Mouse (Mus musculus) MEL (cell line): ENCODE results near the gene Wdr35. TPM values are rescaled to one million over a fixed set of nuclear protein-coding genes. Genes with fewer than 3 reads are reported as not detected.
A peak's percentile ranks its signal among the peaks of the same experiment; 100 is the strongest.

Experiments used
- DNase-seq: peaks from one replicate; pipeline ENCODE4 v3.0.0; 2011; ENCODE audit warnings: low read depth, low spot score
- H3K27ac ChIP-seq: 2 replicates; pipeline ENCODE4 v1.5.1; 2012; ENCODE audit warnings: low read depth, mild to moderate bottlenecking, control low read depth, low read length, moderate library complexity; ENCODE audit not compliant: control insufficient read depth
- H3K27me3 ChIP-seq, 2 experiments: fragments of 150-350 bp in 1 of 2; sonication (generic) in 1 of 2; 2 replicates each; pipeline ENCODE4 v1.6.1; 2012; ENCODE audit warnings: low read length in 2 of 2, mild to moderate bottlenecking in 2 of 2, improper control_type of control experiment in 1 of 2, moderate library complexity in 1 of 2; ENCODE audit not compliant: insufficient read depth in 2 of 2, control insufficient read depth in 1 of 2
- H3K36me3 ChIP-seq, 2 experiments: 2 replicates each; pipeline ENCODE4 v1.6.1; 2012 to 2014; ENCODE audit warnings: low read length in 2 of 2, improper control_type of control experiment in 1 of 2, inconsistent platforms in 1 of 2, mild to moderate bottlenecking in 1 of 2; ENCODE audit not compliant: insufficient read depth in 2 of 2, control insufficient read depth in 1 of 2
- H3K4me1 ChIP-seq, 2 experiments: fragments of 150-350 bp in 1 of 2; sonication (generic) in 1 of 2; 2 replicates each; pipeline ENCODE4 v1.6.1; 2012; ENCODE audit warnings: low read length in 2 of 2, improper control_type of control experiment in 1 of 2, mild to moderate bottlenecking in 1 of 2; ENCODE audit not compliant: insufficient read depth in 2 of 2, control insufficient read depth in 1 of 2
- H3K4me3 ChIP-seq, 2 experiments: fragments of 150-350 bp in 1 of 2; sonication (generic) in 1 of 2; 2 replicates each; pipeline ENCODE4 v1.5.1; 2012; ENCODE audit warnings: low read depth in 2 of 2, low read length in 2 of 2, mild to moderate bottlenecking in 2 of 2, moderate library complexity in 2 of 2, control low read depth in 1 of 2, improper control_type of control experiment in 1 of 2; ENCODE audit not compliant: control insufficient read depth in 1 of 2, insufficient read depth in 1 of 2
- H3K79me2 ChIP-seq: 2 replicates; pipeline ENCODE4 v1.6.1; 2012; ENCODE audit warnings: mild to moderate bottlenecking, low read length, moderate library complexity; ENCODE audit not compliant: control insufficient read depth, poor library complexity, insufficient read depth
- H3K9ac ChIP-seq: 2 replicates; pipeline ENCODE4 v1.6.1; 2012; ENCODE audit warnings: low read depth, mild to moderate bottlenecking, control low read depth, low read length, moderate library complexity; ENCODE audit not compliant: control insufficient read depth, poor library complexity, severe bottlenecking
- H3K9me3 ChIP-seq: fragments of 150-350 bp; sonication (generic); replicated peaks from 2 replicates; pipeline ENCODE4 v1.6.1; 2012; ENCODE audit warnings: mild to moderate bottlenecking, low read length, improper control_type of control experiment, moderate library complexity; ENCODE audit not compliant: insufficient read depth
- CHD1 ChIP-seq: IDR thresholded peaks from 2 replicates; pipeline ENCODE4 v1.6.1; 2012; ENCODE audit warnings: low read depth, mild to moderate bottlenecking, inconsistent platforms, low read length, improper control_type of control experiment
- CHD2 ChIP-seq: IDR thresholded peaks from 2 replicates; pipeline ENCODE4 v1.6.1; 2011; ENCODE audit warnings: low read length, improper control_type of control experiment
- CTCF ChIP-seq, 3 experiments: IDR thresholded peaks in 2 of 3; conservative IDR thresholded peaks in 1 of 3; 2 replicates each; pipeline ENCODE4 v1.5.1; 2011 to 2012; ENCODE audit warnings: low read length in 3 of 3, low read depth in 2 of 3, mild to moderate bottlenecking in 2 of 3, improper control_type of control experiment in 1 of 3, inconsistent platforms in 1 of 3, mixed read lengths in 1 of 3, moderate library complexity in 1 of 3; ENCODE audit not compliant: control insufficient read depth in 1 of 3, insufficient read depth in 1 of 3, poor library complexity in 1 of 3, severe bottlenecking in 1 of 3
- E2F4 ChIP-seq: IDR thresholded peaks from 2 replicates; pipeline ENCODE4 v1.6.1; 2011; ENCODE audit warnings: low read depth, low read length, improper control_type of control experiment, borderline replicate concordance
- ELF1 ChIP-seq: IDR thresholded peaks from 2 replicates; pipeline ENCODE4 v1.6.1; 2014; ENCODE audit warnings: low read depth, mild to moderate bottlenecking, inconsistent platforms, low read length, improper control_type of control experiment, moderate library complexity
- EP300 ChIP-seq, 2 experiments: IDR thresholded peaks; 2 replicates each; pipeline ENCODE4 v1.6.1; 2011; ENCODE audit warnings: improper control_type of control experiment in 2 of 2, low read length in 2 of 2, low read depth in 1 of 2, mild to moderate bottlenecking in 1 of 2
- GABPA ChIP-seq: IDR thresholded peaks from 2 replicates; pipeline ENCODE4 v1.6.1; 2012; ENCODE audit warnings: low read depth, mild to moderate bottlenecking, inconsistent platforms, low read length, improper control_type of control experiment, moderate library complexity
- GATA1 ChIP-seq: IDR thresholded peaks from 2 replicates; pipeline ENCODE4 v1.6.1; 2011; ENCODE audit warnings: low read depth, low read length, improper control_type of control experiment
- HCFC1 ChIP-seq: IDR thresholded peaks from 2 replicates; pipeline ENCODE4 v1.6.1; 2012; ENCODE audit warnings: low read depth, mild to moderate bottlenecking, inconsistent platforms, low read length, improper control_type of control experiment, moderate library complexity
- JUND ChIP-seq: IDR thresholded peaks from 2 replicates; pipeline ENCODE4 v1.6.1; 2011; ENCODE audit warnings: low read depth, mild to moderate bottlenecking, improper control_type of control experiment, low read length
- KAT2A ChIP-seq: conservative IDR thresholded peaks from 2 replicates; pipeline ENCODE4 v1.6.1; 2012; ENCODE audit warnings: low read depth, low read length, improper control_type of control experiment, inconsistent platforms
- MAFK ChIP-seq: IDR thresholded peaks from 2 replicates; pipeline ENCODE4 v1.6.1; 2011; ENCODE audit warnings: low read depth, mild to moderate bottlenecking, low read length, improper control_type of control experiment, borderline replicate concordance
- MAX ChIP-seq: IDR thresholded peaks from 2 replicates; pipeline ENCODE4 v1.6.1; 2011; ENCODE audit warnings: low read length, improper control_type of control experiment
- MAZ ChIP-seq: IDR thresholded peaks from 2 replicates; pipeline ENCODE4 v1.6.1; 2012; ENCODE audit warnings: low read depth, mild to moderate bottlenecking, inconsistent platforms, low read length, improper control_type of control experiment
- MEF2A ChIP-seq: IDR thresholded peaks from 2 replicates; pipeline ENCODE4 v1.6.1; 2014; ENCODE audit warnings: low read depth, mild to moderate bottlenecking, inconsistent platforms, low read length, improper control_type of control experiment; ENCODE audit not compliant: poor library complexity, insufficient replicate concordance, severe bottlenecking; ENCODE audit errors: extremely low read depth
- MYC ChIP-seq: IDR thresholded peaks from 2 replicates; pipeline ENCODE4 v1.6.1; 2011; ENCODE audit warnings: low read depth, mild to moderate bottlenecking, low read length, improper control_type of control experiment, moderate library complexity
- NELFE ChIP-seq: IDR thresholded peaks from 2 replicates; pipeline ENCODE4 v1.6.1; 2011; ENCODE audit warnings: low read depth, low read length, improper control_type of control experiment
- NRF1 ChIP-seq: IDR thresholded peaks from 2 replicates; pipeline ENCODE4 v1.6.1; 2014; ENCODE audit warnings: low read depth, mild to moderate bottlenecking, inconsistent platforms, low read length, improper control_type of control experiment, moderate library complexity; ENCODE audit not compliant: poor library complexity, insufficient read depth, severe bottlenecking
- POLR2A ChIP-seq, 2 experiments: IDR thresholded peaks; 2 replicates each; pipeline ENCODE4 v1.6.1; 2011 to 2012; ENCODE audit warnings: low read length in 2 of 2, mild to moderate bottlenecking in 2 of 2, control low read depth in 1 of 2, improper control_type of control experiment in 1 of 2, low read depth in 1 of 2, moderate library complexity in 1 of 2; ENCODE audit not compliant: control insufficient read depth in 1 of 2, insufficient read depth in 1 of 2, poor library complexity in 1 of 2
- POLR2AphosphoS5 ChIP-seq: IDR thresholded peaks from 2 replicates; pipeline ENCODE4 v1.6.1; 2012; ENCODE audit warnings: low read depth, borderline replicate concordance, mild to moderate bottlenecking, inconsistent platforms, low read length, moderate library complexity, mixed read lengths
- RAD21 ChIP-seq: IDR thresholded peaks from 2 replicates; pipeline ENCODE4 v1.6.1; 2011; ENCODE audit warnings: mild to moderate bottlenecking, low read depth, low read length, improper control_type of control experiment
- SIN3A ChIP-seq: IDR thresholded peaks from 2 replicates; pipeline ENCODE4 v1.6.1; 2012; ENCODE audit warnings: low read length, improper control_type of control experiment, inconsistent platforms
- SMC3 ChIP-seq: IDR thresholded peaks from 2 replicates; pipeline ENCODE4 v1.6.1; 2011; ENCODE audit warnings: low read depth, low read length, improper control_type of control experiment
- TBP ChIP-seq: IDR thresholded peaks from 2 replicates; pipeline ENCODE4 v1.8.0; 2011; ENCODE audit warnings: low read depth, low read length, improper control_type of control experiment
- TCF12 ChIP-seq: IDR thresholded peaks from 2 replicates; pipeline ENCODE4 v1.6.1; 2014; ENCODE audit warnings: low read depth, mild to moderate bottlenecking, inconsistent platforms, low read length, improper control_type of control experiment, moderate library complexity
- UBTF ChIP-seq: IDR thresholded peaks from 2 replicates; pipeline ENCODE4 v1.6.1; 2012; ENCODE audit warnings: low read depth, mild to moderate bottlenecking, inconsistent platforms, low read length, improper control_type of control experiment, moderate library complexity, borderline replicate concordance; ENCODE audit not compliant: insufficient read depth
- USF1 ChIP-seq: IDR thresholded peaks from 2 replicates; pipeline ENCODE4 v1.6.1; 2014; ENCODE audit warnings: low read depth, mild to moderate bottlenecking, inconsistent platforms, low read length, improper control_type of control experiment, moderate library complexity
- USF2 ChIP-seq, 2 experiments: IDR thresholded peaks; 2 replicates each; pipeline ENCODE4 v1.6.1; 2011 to 2012; ENCODE audit warnings: improper control_type of control experiment in 2 of 2, low read length in 2 of 2, borderline replicate concordance in 1 of 2, inconsistent platforms in 1 of 2, low read depth in 1 of 2, mild to moderate bottlenecking in 1 of 2; ENCODE audit not compliant: insufficient read depth in 1 of 2
- ZC3H11A ChIP-seq: IDR thresholded peaks from 2 replicates; pipeline ENCODE4 v1.6.1; 2012; ENCODE audit warnings: low read depth, mild to moderate bottlenecking, inconsistent platforms, low read length, improper control_type of control experiment
- ZKSCAN1 ChIP-seq: IDR thresholded peaks from 2 replicates; pipeline ENCODE4 v1.6.1; 2012; ENCODE audit warnings: low read depth, mild to moderate bottlenecking, inconsistent platforms, low read length, improper control_type of control experiment, moderate library complexity
- ZMIZ1 ChIP-seq: IDR thresholded peaks from 2 replicates; pipeline ENCODE4 v1.6.1; 2012; ENCODE audit warnings: low read depth, mild to moderate bottlenecking, inconsistent platforms, low read length, improper control_type of control experiment, moderate library complexity
- ZNF384 ChIP-seq: IDR thresholded peaks from 2 replicates; pipeline ENCODE4 v1.6.1; 2012; ENCODE audit warnings: low read depth, mild to moderate bottlenecking, inconsistent platforms, low read length, improper control_type of control experiment
- polyA plus RNA-seq, 2 experiments: library from polyadenylated mRNA; stranded (reverse) in 1 of 2; unstranded in 1 of 2; fragments of >175 nt in 1 of 2; fragments of >200 nt in 1 of 2; gene quantifications; 2 replicates each; pipeline versions ENCODE4 v1.2.1 to v1.2.4; 2012; ENCODE audit warnings: low replicate concordance in 2 of 2, low read depth in 1 of 2; ENCODE audit not compliant: insufficient read length in 2 of 2, insufficient read depth in 1 of 2, missing spikeins in 1 of 2
- total RNA-seq: library from RNA; depleted of rRNA; stranded (reverse); fragments of 300-350 nt; gene quantifications from 2 replicates; pipeline ENCODE4 v1.2.3, GENCODE M21; 2012

The Wdr35 gene
- total and polyA plus RNA-seq, 3 experiments: 5.7 to 5.9 TPM; not detected in 1

- H3K79me2 ChIP-seq: no peaks in the 10 kb centered on the region; the same call in 1 of the 2 replicates
- no peak for DNase-seq
- no peak for TF ChIP-seq MAX
- no peak for TF ChIP-seq POLR2A (IDR thresholded peaks at IDR 0.05; ENCODE audit: control insufficient read depth in 1 of 2, insufficient read depth in 1 of 2, low read depth in 1 of 2, low read length in 2 of 2, poor library complexity in 1 of 2)
- TF ChIP-seq E2F4: no peak
- TF ChIP-seq ELF1: no peak
- TF ChIP-seq GATA1: peak; percentile 100
- no peak for TF ChIP-seq USF2 (IDR thresholded peaks at IDR 0.05; ENCODE audit: borderline replicate concordance in 1 of 2, insufficient read depth in 1 of 2, low read depth in 1 of 2, low read length in 2 of 2)
- TF ChIP-seq ZNF384: peak; percentile 62; the same call in 1 of the 2 replicates
- TF ChIP-seq POLR2AphosphoS5: no peak
- no peak for TF ChIP-seq ZMIZ1
- no peak for TF ChIP-seq TCF12
- no peak for TF ChIP-seq KAT2A
- TF ChIP-seq TBP: no peak
- no peak for TF ChIP-seq HCFC1
- TF ChIP-seq MAFK: no peak
- TF ChIP-seq ZKSCAN1: no peak
- no peak for TF ChIP-seq CHD2
- no peak for TF ChIP-seq USF1
- TF ChIP-seq UBTF: no peak
- TF ChIP-seq MAZ: no peak
- no peak for TF ChIP-seq ZC3H11A
- no peak for TF ChIP-seq MEF2A
- TF ChIP-seq NELFE: no peak
- peak in 1 of 2 experiments; percentile 55; a peak in 1 of 4 replicates for TF ChIP-seq EP300 (IDR thresholded peaks at IDR 0.05; ENCODE audit: low read depth in 1 of 2, low read length in 2 of 2)
- TF ChIP-seq NRF1: no peak
- peak in 1 of 3 experiments; percentile 28; a peak in 1 of 6 replicates for TF ChIP-seq CTCF (IDR thresholded peaks at IDR 0.05 in 2 of 3, conservative IDR thresholded peaks at IDR 0.05 in 1 of 3; ENCODE audit: control insufficient read depth in 1 of 3, insufficient read depth in 1 of 3, low read depth in 2 of 3, low read length in 3 of 3, poor library complexity in 1 of 3, severe bottlenecking in 1 of 3)
- no peak for TF ChIP-seq JUND
- peak; percentile 63 for TF ChIP-seq RAD21
- TF ChIP-seq SMC3: 0 out of 2 replicates have a peak, but pooled peaks have one; percentile 8
- TF ChIP-seq SIN3A: no peak; the same call in 1 of the 2 replicates
- TF ChIP-seq MYC: no peak
- TF ChIP-seq CHD1: no peak
- no peak for TF ChIP-seq GABPA
- TF ChIP-seq, all 39 proteins: peak for 6
- Histone ChIP-seq H3K36me3 (peaks cover 0 to 4% of the 10 kb centered on the region in 2 experiments; a peak in 2 of 4 replicates), H3K9ac (peak overlapping the region; percentile 91), H3K4me1 (no peaks in the 10 kb centered on the region), H3K9me3 (no peaks in the 10 kb centered on the region), H3K27ac (peak overlapping the region; percentile 81), H3K4me3 (peak overlapping the region; percentile 55 to 72), H3K27me3 (no peaks in the 10 kb centered on the region)
Measured at GRCm38 (mm10) chr12:9029506-9029887, 55.8 kb downstream of the Wdr35 start.
